Mouse (Mus musculus) stomach, postnatal 0 days (tissue): ENCODE data around the gene Rpl3l.
A peak's percentile ranks its signal among the peaks of the same experiment; 100 is the strongest.

Source experiments
- CTCF ChIP-seq: IDR thresholded peaks from 2 replicates; pipeline ENCODE4 v1.5.1; 2016; ENCODE audit warnings: antibody characterized with exemption, low read depth, mild to moderate bottlenecking, moderate library complexity
- EP300 ChIP-seq: optimal IDR thresholded peaks from 2 replicates; pipeline ENCODE3; 2016; ENCODE audit warnings: antibody characterized with exemption

DNA sequence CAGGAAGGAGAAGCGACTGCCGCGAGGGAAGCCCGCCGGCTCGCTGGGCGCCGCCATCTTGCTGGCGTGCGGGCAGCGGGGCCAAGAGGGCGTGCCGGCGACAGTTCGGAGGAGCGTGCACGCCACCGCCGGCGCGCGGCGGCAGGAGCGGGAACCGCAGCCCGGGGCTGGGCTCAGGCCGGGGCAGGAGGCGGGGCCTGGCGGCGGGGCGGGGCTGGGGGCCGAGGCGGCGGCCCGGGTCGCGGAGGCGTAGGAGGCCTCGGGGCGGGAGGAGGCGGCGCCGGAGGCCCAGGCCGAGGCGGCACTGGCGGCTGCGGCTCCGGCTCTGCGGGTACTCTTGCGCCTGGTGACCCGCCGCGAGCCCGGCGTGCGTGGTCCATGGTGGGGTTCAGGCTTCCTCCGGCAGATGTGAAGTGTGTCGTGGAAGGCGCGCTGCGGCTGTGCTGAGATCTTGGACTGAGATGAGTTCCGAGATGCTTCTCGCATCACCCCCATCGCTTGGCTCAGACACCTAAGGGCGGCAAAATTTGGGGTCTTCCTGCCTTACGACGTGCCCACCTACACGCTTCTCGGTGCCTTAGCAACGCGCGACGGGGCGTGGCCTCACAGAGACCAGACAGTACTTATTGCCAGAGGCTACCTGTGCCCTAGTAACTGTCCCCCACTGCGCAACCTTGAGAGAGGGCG lies 31.5 kb upstream of the Rpl3l start, which contains the start of the genes Gfer and Noxo1:
- peak; percentile 44 for TF ChIP-seq CTCF
- TF ChIP-seq EP300: no peak
